28 mouse cellular contexts compared by ENCODE assay signal in the genomic region with DNA sequence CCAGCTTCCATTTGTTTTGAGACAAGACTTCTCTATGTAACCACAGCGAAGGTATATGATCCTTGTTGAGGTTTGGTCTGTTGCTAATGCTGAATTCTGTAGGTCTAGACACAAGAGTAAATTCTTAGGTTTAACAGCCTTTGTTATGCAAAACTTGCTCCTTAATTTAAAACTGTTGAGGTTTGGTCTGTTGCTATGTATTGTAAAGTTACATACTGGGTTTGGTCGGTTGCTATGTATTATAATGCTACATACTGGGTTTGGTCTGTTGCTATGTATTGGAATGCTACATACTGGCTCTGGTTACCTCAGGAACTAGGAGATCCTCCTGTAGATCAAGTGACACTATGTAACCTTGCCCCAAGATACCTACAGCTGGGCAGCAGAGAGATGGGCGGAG. TPM values are rescaled to one million over a fixed set of nuclear protein-coding genes. Genes with fewer than 3 reads are reported as not detected.
DNase-seq lines count a peak whose midpoint lies in the region; ATAC-seq lines count a peak whose summit lies in the region.
"Had no signal": no experiment of that assay in that cellular context is flagged by ENCODE, and none has a peak within 500 bp of the region (broad histone marks: within the 10 kb centered on the region; RNA-seq: fewer than 3 reads in every experiment).

No protein-coding gene starts in this region.

- no peak overlapping the region for H3K27ac ChIP-seq in forebrain, embryonic 12.5 days
- H3K27ac ChIP-seq: embryonic facial prominence, embryonic 13.5 days; embryonic facial prominence, embryonic 15.5 days; forebrain, embryonic 10.5 days; forebrain, embryonic 13.5 days; forebrain, embryonic 15.5 days had no signal

- H3K4me1 ChIP-seq in forebrain, embryonic 12.5 days, result no peaks in the 10 kb centered on the region
- H3K4me1 ChIP-seq: embryonic facial prominence, embryonic 13.5 days; embryonic facial prominence, embryonic 15.5 days; forebrain, embryonic 10.5 days; forebrain, embryonic 13.5 days; forebrain, embryonic 15.5 days had no signal

- no peak overlapping the region for H3K4me2 ChIP-seq in forebrain, embryonic 12.5 days
- H3K4me2 ChIP-seq: embryonic facial prominence, embryonic 13.5 days; embryonic facial prominence, embryonic 15.5 days; forebrain, embryonic 13.5 days; forebrain, embryonic 15.5 days had no signal

- no peaks in the 10 kb centered on the region for H3K36me3 ChIP-seq in forebrain, embryonic 12.5 days (replicated peaks)
- H3K36me3 ChIP-seq: embryonic facial prominence, embryonic 13.5 days; embryonic facial prominence, embryonic 15.5 days; forebrain, embryonic 10.5 days; forebrain, embryonic 15.5 days had no signal

- no peak overlapping the region for H3K4me3 ChIP-seq in forebrain, embryonic 12.5 days (replicated peaks)
- H3K4me3 ChIP-seq: embryonic facial prominence, embryonic 13.5 days; embryonic facial prominence, embryonic 15.5 days; erythroblast, embryonic 14.5 days; forebrain, embryonic 10.5 days; forebrain, embryonic 13.5 days; forebrain, embryonic 15.5 days had no signal

- peak; percentile 25; the same call in 1 of the 2 replicates for ATAC-seq in granulocyte monocyte progenitor cell, adult 5-6 weeks (replicated peaks; ENCODE audit: poor library complexity, severe bottlenecking)
- no peak for ATAC-seq in forebrain, embryonic 12.5 days (ENCODE audit: low FRiP score)
- ATAC-seq: CD4-positive, CD25-positive, alpha-beta regulatory T cell, adult 4 months; forebrain, embryonic 13.5 days; forebrain, embryonic 15.5 days; forebrain, postnatal 0 days had no signal

- H3K27me3 ChIP-seq in forebrain, embryonic 12.5 days, result no peaks in the 10 kb centered on the region
- H3K27me3 ChIP-seq: CH12.LX; embryonic facial prominence, embryonic 13.5 days; embryonic facial prominence, embryonic 15.5 days; forebrain, embryonic 13.5 days; forebrain, embryonic 15.5 days had no signal

- DNase-seq in ES-CJ7 (ENCODE audit: low read depth, low spot score) (peak; percentile 31), ZHBTc4 (ENCODE audit: low read depth, low spot score) (peak; percentile 58)
- no peak for DNase-seq in yolk sac, embryonic 10.5 days (ENCODE audit: low spot score)
- DNase-seq: adrenal gland, adult 2 months; adrenal gland, postnatal 10 days; adrenal gland, postnatal 25 days; B cell, adult 2 months; cerebellum, adult 11 months; cerebellum, adult 18-20 months; cerebellum, adult 8-10 months; cerebellum, postnatal 10 days; cerebellum, postnatal 25 days; embryo, embryonic 11 days; forebrain, postnatal 0 days had no signal

- H3K9ac ChIP-seq in forebrain, embryonic 12.5 days, result no peak overlapping the region
- H3K9ac ChIP-seq: embryonic facial prominence, embryonic 13.5 days; embryonic facial prominence, embryonic 15.5 days; forebrain, embryonic 13.5 days; forebrain, embryonic 15.5 days; forebrain, postnatal 0 days had no signal

- WGBS in forebrain, embryonic 12.5 days, result 81% methylated on average over 3 of the region's 3 CpGs

- H3K9me3 ChIP-seq in forebrain, embryonic 12.5 days, result no peaks in the 10 kb centered on the region
- H3K9me3 ChIP-seq: embryonic facial prominence, embryonic 13.5 days; embryonic facial prominence, embryonic 15.5 days; forebrain, embryonic 10.5 days; forebrain, embryonic 13.5 days; forebrain, embryonic 15.5 days had no signal

RNA-seq across cellular contexts. Expression of a gene that starts 20.8 kb away (rescaled TPM):
- 5.3 and 12.4 TPM in 2 replicates for total RNA-seq in granulocyte monocyte progenitor cell, adult 5-6 weeks (2014; fragmentation: Nextera tagmentation)
- 4.7 and 7.3 TPM in 2 replicates for total RNA-seq in granulocyte monocyte progenitor cell, adult 5-6 weeks (2017)
- polyA plus RNA-seq in forebrain, embryonic 12.5 days (2016; fragmentation: Nextera tagmentation; extraction: Ambion mirVana), result 0.05 and 0.11 TPM in 2 replicates
- total RNA-seq: adrenal gland, postnatal 25 days; MEL had no signal
- polyA plus RNA-seq: forebrain, embryonic 10.5 days had no signal

RNA-seq across cellular contexts. Expression of a gene that starts 50.5 kb away (rescaled TPM):
- 209 and 282 TPM in 2 replicates for total RNA-seq in granulocyte monocyte progenitor cell, adult 5-6 weeks (2014; fragmentation: Nextera tagmentation)
- total RNA-seq in granulocyte monocyte progenitor cell, adult 5-6 weeks (2017), result 147 and 198 TPM in 2 replicates
- polyA plus RNA-seq in forebrain, embryonic 12.5 days (2016; fragmentation: Nextera tagmentation; extraction: Ambion mirVana), result 43.4 and 55.1 TPM in 2 replicates

RNA-seq across cellular contexts. Expression of a gene that starts 57.2 kb away (rescaled TPM):
- total RNA-seq in granulocyte monocyte progenitor cell, adult 5-6 weeks (2014; fragmentation: Nextera tagmentation), result not detected in 2 replicates
- not detected in 2 replicates for total RNA-seq in granulocyte monocyte progenitor cell, adult 5-6 weeks (2017)
- polyA plus RNA-seq in forebrain, embryonic 12.5 days (2016; fragmentation: Nextera tagmentation; extraction: Ambion mirVana), result not detected in 2 replicates
- total RNA-seq: CH12.LX; ES-E14; forebrain, postnatal 0 days; MEL had no signal
- polyA plus RNA-seq: brain, embryonic 14.5 days; CD4-positive, CD25-positive, alpha-beta regulatory T cell, adult 4 months; embryonic facial prominence, embryonic 11.5 days; embryonic facial prominence, embryonic 13.5 days; embryonic facial prominence, embryonic 15.5 days; erythroblast, embryonic 14.5 days; forebrain, embryonic 10.5 days; forebrain, embryonic 13.5 days; forebrain, embryonic 15.5 days; forebrain, postnatal 0 days had no signal
